9 mouse cellular contexts compared by ENCODE assay signal in genomic region chr8:104076541-104077412, GRCm38 (mm10). TPM values are rescaled to one million over a fixed set of nuclear protein-coding genes. Genes with fewer than 3 reads are reported as not detected.
A peak's percentile ranks its signal among the peaks of the same experiment; 100 is the strongest.
DNase-seq lines count a peak whose midpoint lies in the region; ATAC-seq and TF ChIP-seq lines count a peak whose summit lies in the region.
"Had no signal": no experiment of that assay in that cellular context is flagged by ENCODE, and none has a peak within 500 bp of the region (broad histone marks: within the 10 kb centered on the region; RNA-seq: fewer than 3 reads in every experiment).

No protein-coding gene starts in this region.

- DNase-seq in lung, adult 2 months: peak; percentile 15
- DNase-seq in lung, postnatal 25 days (ENCODE audit: low spot score): no peak
- DNase-seq in adrenal gland, postnatal 25 days: peak; percentile 46
- peak; percentile 16 for DNase-seq in fibroblast of lung, adult 2 months (ENCODE audit: low read depth)
- DNase-seq in kidney, adult 2 months: peak; percentile 40
- DNase-seq in lung, embryonic 14.5 days: peak; percentile 90
- DNase-seq in spleen, postnatal 4 days (ENCODE audit: low spot score in 2 of 2): no peak
- no peak for DNase-seq in urinary bladder, postnatal 14 days (ENCODE audit: low spot score)

- H3K36me3 ChIP-seq in kidney, adult 2 months (ENCODE audit: control insufficient read depth, insufficient read depth, low read length): no peaks in the 10 kb centered on the region
- no peaks in the 10 kb centered on the region for H3K36me3 ChIP-seq in lung, embryonic 14.5 days (ENCODE audit: insufficient read depth)
- H3K36me3 ChIP-seq: midbrain, embryonic 12.5 days had no signal

- WGBS in lung, adult 2 months: 13% methylated on average over 8 of the region's 8 CpGs
- WGBS in kidney, adult 2 months: 15% methylated on average over 8 of the region's 8 CpGs
- WGBS in lung, embryonic 14.5 days: 12% methylated on average over 8 of the region's 8 CpGs

- 0 out of 2 replicates have a peak overlapping the region, but pooled peaks have one; percentile 27 for H3K4me2 ChIP-seq in lung, embryonic 14.5 days
- H3K4me2 ChIP-seq: midbrain, embryonic 12.5 days had no signal

- H3K9me3 ChIP-seq in lung, embryonic 14.5 days (ENCODE audit: low read depth, low read length): no peaks in the 10 kb centered on the region
- H3K9me3 ChIP-seq: midbrain, embryonic 12.5 days had no signal

- H3K9ac ChIP-seq in lung, embryonic 14.5 days: no peak overlapping the region
- H3K9ac ChIP-seq: midbrain, embryonic 12.5 days had no signal

- ATAC-seq in lung, embryonic 14.5 days (ENCODE audit: insufficient read depth): peak; percentile 75

- TF ChIP-seq CTCF in lung, adult 2 months (IDR thresholded peaks at IDR 0.05; ENCODE audit: insufficient read depth, low read length): 0 out of 2 replicates have a peak, but pooled peaks have one; percentile 8
- TF ChIP-seq CTCF in kidney, adult 2 months (conservative IDR thresholded peaks at IDR 0.05; ENCODE audit: insufficient read depth, insufficient read length, low read depth, low read length): 0 out of 2 replicates have a peak, but pooled peaks have one; percentile 19
- peak; percentile 73 for TF ChIP-seq CTCF in lung, embryonic 14.5 days (IDR thresholded peaks at IDR 0.05; ENCODE audit: low read depth)

- H3K4me3 ChIP-seq in lung, adult 2 months (replicated peaks; ENCODE audit: extremely low read depth, low read depth, low read length): no peak overlapping the region
- no peak overlapping the region for H3K4me3 ChIP-seq in kidney, adult 2 months (ENCODE audit: insufficient read depth, low read depth, low read length)
- no peak overlapping the region for H3K4me3 ChIP-seq in lung, embryonic 14.5 days (ENCODE audit: low read depth, low read length)
- H3K4me3 ChIP-seq: midbrain, embryonic 12.5 days had no signal

- H3K27ac ChIP-seq in kidney, adult 2 months (ENCODE audit: insufficient read depth, low read depth, low read length): no peak overlapping the region
- peak overlapping the region; percentile 36; the same call in 1 of the 2 replicates for H3K27ac ChIP-seq in lung, embryonic 14.5 days (ENCODE audit: low read depth)
- H3K27ac ChIP-seq: midbrain, embryonic 12.5 days had no signal

- no peak for TF ChIP-seq POLR2A in lung, adult 2 months (IDR thresholded peaks at IDR 0.05; ENCODE audit: borderline replicate concordance, extremely low read depth, low read depth, low read length)
- TF ChIP-seq POLR2A in kidney, adult 2 months (IDR thresholded peaks at IDR 0.05; ENCODE audit: low read depth, low read length): no peak

- H3K4me1 ChIP-seq in lung, adult 2 months (ENCODE audit: control insufficient read depth, insufficient read depth, low read length): peaks cover 6% of the 10 kb centered on the region; the same call in 1 of the 2 replicates
- H3K4me1 ChIP-seq in kidney, adult 2 months (ENCODE audit: control insufficient read depth, insufficient read depth, low read length): no peaks in the 10 kb centered on the region
- peaks cover 7% of the 10 kb centered on the region; the same call in 1 of the 2 replicates for H3K4me1 ChIP-seq in lung, embryonic 14.5 days (ENCODE audit: insufficient read depth)
- H3K4me1 ChIP-seq: midbrain, embryonic 12.5 days had no signal

- no peaks in the 10 kb centered on the region for H3K27me3 ChIP-seq in kidney, adult 2 months (replicated peaks; ENCODE audit: control insufficient read depth, insufficient read depth, low read length)
- no peaks in the 10 kb centered on the region for H3K27me3 ChIP-seq in lung, embryonic 14.5 days (ENCODE audit: insufficient read depth, low read length)
- H3K27me3 ChIP-seq: midbrain, embryonic 12.5 days had no signal

RNA-seq across cellular contexts. Expression of gene Cdh5, which starts 24.6 kb away (rescaled TPM):
- 515 and 566 TPM in 2 replicates for polyA plus RNA-seq in lung, adult 2 months (2012; rRNA removed)
- total RNA-seq in adrenal gland, postnatal 25 days (2021): 50.0 and 59.8 TPM in 2 replicates
- polyA plus RNA-seq in kidney, adult 2 months (2012; rRNA removed): 45.1 and 48.5 TPM in 2 replicates
- polyA plus RNA-seq in lung, embryonic 14.5 days (2014; fragmentation: Nextera tagmentation; extraction: Ambion mirVana): 69.8 and 71.5 TPM in 2 replicates

Comparison
In these comparisons a context has a peak if more than half of its experiments do, and no peak if none do; other contexts are left out.
1. DNase-seq: peak in lung, adult 2 months (single experiment), adrenal gland, postnatal 25 days (single experiment), fibroblast of lung, adult 2 months (single experiment), kidney, adult 2 months (single experiment) and lung, embryonic 14.5 days (single experiment); none in lung, postnatal 25 days (single experiment), spleen, postnatal 4 days (0 of 2) and urinary bladder, postnatal 14 days (single experiment).
2. CTCF ChIP-seq: peak in every context shown above with its lines; median percentile 73 in lung, embryonic 14.5 days; 19 in kidney, adult 2 months; 8 in lung, adult 2 months.